Mouse (Mus musculus) kidney, embryonic 16.5 days (tissue): ENCODE measurements around the gene Ctnnbip1. TPM values are rescaled to one million over a fixed set of nuclear protein-coding genes. Genes with fewer than 3 reads are reported as not detected.

ENCODE experiments used
- ATAC-seq: fragments of 200-750 bp; cut with Nextera tagmentation; 2 replicates; pipeline ENCODE4 v1.8.0; 2017; ENCODE audit warnings: moderate TSS enrichment; ENCODE audit not compliant: low FRiP score, low TSS enrichment
- H3K27ac ChIP-seq: fragments of 300-500 bp; sonication (generic); 2 replicates; pipeline ENCODE4 v1.5.1; 2014; ENCODE audit warnings: low read length
- H3K27me3 ChIP-seq: fragments of 300-500 bp; sonication (generic); 2 replicates; pipeline ENCODE4 v1.6.1; 2014; ENCODE audit warnings: low read length, control low read depth, mixed read lengths; ENCODE audit not compliant: insufficient read depth
- H3K36me3 ChIP-seq: fragments of 300-500 bp; sonication (generic); 2 replicates; pipeline ENCODE4 v1.6.1; 2014; ENCODE audit warnings: low read length, control low read depth, mixed read lengths; ENCODE audit not compliant: insufficient read depth
- H3K4me1 ChIP-seq: fragments of 300-500 bp; sonication (generic); 2 replicates; pipeline ENCODE4 v1.6.1; 2014; ENCODE audit warnings: low read length, control low read depth, mixed read lengths; ENCODE audit not compliant: insufficient read depth
- H3K4me2 ChIP-seq: fragments of 300-500 bp; sonication (generic); replicated peaks from 2 replicates; pipeline ENCODE4 v1.6.1; 2014; ENCODE audit warnings: low read depth, low read length
- H3K4me3 ChIP-seq: fragments of 300-500 bp; sonication (generic); 2 replicates; pipeline ENCODE4 v1.5.1; 2014; ENCODE audit warnings: mild to moderate bottlenecking, low read length
- H3K9ac ChIP-seq: fragments of 300-500 bp; sonication (generic); replicated peaks from 2 replicates; pipeline ENCODE4 v1.6.1; 2014; ENCODE audit warnings: low read length
- H3K9me3 ChIP-seq: fragments of 300-500 bp; sonication (generic); 2 replicates; pipeline ENCODE4 v1.6.1; 2016; ENCODE audit warnings: low read length, control low read depth
- WGBS: fragments of 180-500 bp; shearing (Covaris S2); extraction: QIAGEN DNeasy Blood & Tissue Kit; methylation state at CpG from one replicate; pipeline ENCODE4 v1.1.7; 2014; 5-methylcytosine and 5-hydroxymethylcytosine counted together
- polyA plus RNA-seq: library from polyadenylated mRNA; unstranded; fragments of >200 nt; fragmentation: Nextera tagmentation; extraction: Ambion mirVana; gene quantifications from 2 replicates; pipeline ENCODE4 v1.2.1, GENCODE M21; 2015

Gene Ctnnbip1
- polyA plus RNA-seq, 1 experiment from 2014 or later: 57.4 TPM

DNA sequence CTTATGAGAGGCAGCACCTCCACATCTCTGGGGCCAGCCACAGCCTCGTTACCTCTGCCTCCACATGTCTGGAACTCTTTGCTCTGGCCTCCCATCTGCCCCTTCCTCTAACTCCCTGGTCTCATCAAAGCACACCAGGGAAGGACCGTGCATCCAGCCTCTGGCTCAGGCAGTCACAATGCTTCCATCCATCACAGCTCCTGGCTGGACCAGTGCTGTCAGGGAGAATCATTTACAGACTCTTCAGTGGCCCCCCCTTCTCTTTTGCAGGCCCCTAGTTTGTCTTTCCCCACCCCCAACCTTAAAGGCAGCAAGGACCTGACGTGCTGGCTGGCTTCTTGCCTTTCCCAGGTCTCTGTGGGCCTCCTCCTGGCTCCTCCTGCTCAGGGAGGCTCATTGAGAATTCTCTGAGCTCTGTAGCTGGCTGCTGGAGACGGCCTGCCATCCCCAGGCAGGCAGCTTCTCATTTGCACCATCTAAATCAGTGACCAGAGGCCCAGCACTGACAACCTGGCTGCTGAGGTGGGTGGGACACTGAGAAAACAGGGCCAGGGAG is 59.0 kb downstream of the Ctnnbip1 start:
- no peak for ATAC-seq
- H3K9me3 ChIP-seq: no peaks in the 10 kb centered on the region
- no peak overlapping the region for H3K9ac ChIP-seq
- no peaks in the 10 kb centered on the region for H3K27me3 ChIP-seq
- no peak overlapping the region for H3K4me2 ChIP-seq
- WGBS: 18% methylated on average over 4 of the region's 4 CpGs
- no peak overlapping the region for H3K27ac ChIP-seq
- no peak overlapping the region for H3K4me3 ChIP-seq
- no peaks in the 10 kb centered on the region for H3K36me3 ChIP-seq
- H3K4me1 ChIP-seq: peaks cover under 1% of the 10 kb centered on the region; the same call in 1 of the 2 replicates

DNA sequence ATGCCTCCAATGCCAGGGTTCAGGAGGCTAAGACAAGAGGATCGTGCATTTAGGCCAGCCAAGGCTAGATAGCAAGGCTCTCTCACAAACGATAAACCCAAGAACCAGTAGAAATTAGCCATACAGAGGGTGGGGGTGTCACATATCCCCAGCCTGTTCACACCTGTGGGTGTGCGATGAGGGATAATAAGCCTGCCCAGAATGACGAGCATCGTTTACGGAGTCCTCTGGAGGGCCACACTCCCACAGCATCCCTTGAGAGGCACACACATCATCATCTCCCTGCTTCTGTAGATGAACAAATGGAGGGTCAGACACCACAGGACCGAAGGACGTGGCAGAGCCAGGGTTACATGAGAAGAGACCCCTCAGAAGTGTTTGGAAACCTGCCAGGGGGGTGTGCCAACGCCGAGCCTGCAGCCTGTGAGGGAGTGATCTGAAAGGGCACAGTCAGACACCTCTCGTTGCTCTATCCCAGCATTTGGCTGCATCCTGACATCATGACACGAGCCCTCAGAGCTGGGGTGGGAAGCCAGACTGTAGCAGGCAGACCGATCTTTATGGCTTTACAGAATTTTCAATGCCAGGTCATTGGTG is 60.1 kb downstream of the Ctnnbip1 start:
- H3K9ac ChIP-seq: no peak overlapping the region
- no peak for ATAC-seq
- no peaks in the 10 kb centered on the region for H3K9me3 ChIP-seq
- H3K4me1 ChIP-seq: no peaks in the 10 kb centered on the region
- no peak overlapping the region for H3K4me2 ChIP-seq
- no peak overlapping the region for H3K27ac ChIP-seq
- H3K36me3 ChIP-seq: no peaks in the 10 kb centered on the region
- WGBS: 45% methylated on average over 13 of the region's 13 CpGs
- H3K27me3 ChIP-seq: no peaks in the 10 kb centered on the region
- no peak overlapping the region for H3K4me3 ChIP-seq

DNA sequence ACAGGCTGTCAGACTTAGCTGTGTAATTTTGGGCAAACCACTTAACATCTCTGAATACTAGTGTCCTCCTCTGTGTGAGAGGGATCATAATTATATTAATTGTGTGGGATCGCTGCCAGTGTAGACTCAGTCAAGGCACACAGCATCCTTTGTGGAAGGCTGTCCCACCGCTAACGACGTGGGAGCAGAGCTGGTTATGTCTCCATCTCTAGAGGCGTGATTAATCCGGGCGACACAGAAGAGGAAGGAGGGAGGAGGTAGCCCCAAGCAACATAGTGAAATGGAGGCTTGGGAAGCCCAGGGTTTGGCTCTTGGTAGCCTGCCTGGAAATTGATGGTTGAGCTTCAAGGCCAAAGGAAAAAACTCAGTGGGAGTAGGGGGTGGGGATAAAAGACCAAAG is 60.8 kb downstream of the Ctnnbip1 start:
- Histone ChIP-seq H3K9ac (no peak overlapping the region), H3K4me3 (no peak overlapping the region), H3K27me3 (no peaks in the 10 kb centered on the region; the same call in 1 of the 2 replicates), H3K9me3 (no peaks in the 10 kb centered on the region), H3K36me3 (no peaks in the 10 kb centered on the region), H3K4me2 (no peak overlapping the region), H3K4me1 (no peaks in the 10 kb centered on the region), H3K27ac (no peak overlapping the region)
- WGBS: 44% methylated on average over 7 of the region's 7 CpGs
- ATAC-seq: no peak

DNA sequence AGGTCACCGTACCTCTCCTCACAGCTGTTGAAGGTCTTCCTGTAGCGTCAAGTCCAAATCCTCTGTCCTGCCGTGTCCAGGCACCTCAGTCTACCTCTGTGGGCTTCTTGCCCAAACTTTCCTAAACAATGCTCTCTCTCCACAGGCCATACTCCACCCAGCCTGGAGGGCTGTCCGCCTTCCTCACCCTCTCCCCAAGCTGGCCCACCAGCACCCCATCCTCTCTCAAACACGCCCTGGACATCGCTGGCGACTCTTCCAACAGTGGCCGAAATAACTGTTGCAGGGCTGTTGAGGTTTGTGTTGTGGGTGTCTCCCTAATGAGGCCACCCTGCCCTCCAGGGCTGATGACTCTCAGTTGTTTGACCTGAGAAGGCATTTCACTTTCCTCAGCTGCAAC is 67.2 kb downstream of the Ctnnbip1 start:
- no peaks in the 10 kb centered on the region for H3K9me3 ChIP-seq
- no peak for ATAC-seq
- no peak overlapping the region for H3K4me2 ChIP-seq
- H3K36me3 ChIP-seq: no peaks in the 10 kb centered on the region
- no peak overlapping the region for H3K27ac ChIP-seq
- 71% methylated on average over 8 of the region's 8 CpGs for WGBS
- H3K4me1 ChIP-seq: peaks cover 19% of the 10 kb centered on the region
- H3K27me3 ChIP-seq: peaks cover 24% of the 10 kb centered on the region
- no peak overlapping the region for H3K9ac ChIP-seq
- H3K4me3 ChIP-seq: no peak overlapping the region

DNA sequence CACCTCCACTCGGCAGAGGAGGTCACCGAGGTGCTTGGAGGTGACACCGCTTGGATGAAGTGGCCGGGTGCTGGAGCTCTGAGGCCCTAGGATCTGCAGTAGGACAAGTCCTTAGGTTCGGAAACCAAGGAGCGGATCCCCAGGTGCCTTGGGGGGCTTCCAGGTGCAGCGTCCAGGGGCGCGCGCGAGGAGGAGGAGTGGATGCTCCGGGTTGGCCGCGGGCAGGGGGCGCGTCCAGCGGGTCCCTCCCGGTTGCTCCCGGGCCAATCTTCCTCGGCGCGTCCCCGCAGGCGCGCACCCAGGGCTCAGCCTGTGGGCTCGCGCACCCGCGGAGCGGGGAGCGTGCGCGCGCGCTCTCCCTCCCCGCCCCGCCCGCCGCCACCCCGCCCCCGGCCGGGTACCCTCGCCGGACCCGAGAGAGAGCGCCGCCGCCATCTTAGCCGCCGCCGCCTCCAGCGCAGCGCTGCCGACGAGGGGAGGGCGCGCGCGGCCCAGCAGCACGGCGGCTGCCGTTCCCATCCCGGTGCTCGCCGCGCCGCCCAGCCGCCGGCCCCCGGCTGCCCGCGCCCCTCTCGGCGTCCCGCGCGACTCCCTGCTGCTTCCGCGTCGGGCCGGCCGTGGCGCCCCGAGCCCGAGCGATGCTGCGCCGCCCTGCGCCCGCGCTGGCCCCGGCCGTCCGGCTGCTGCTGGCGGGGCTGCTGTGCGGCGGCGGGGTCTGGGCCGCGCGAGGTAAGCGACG is 68.2 kb downstream of the Ctnnbip1 start, which contains the start of gene Clstn1:
Gene Clstn1, plus strand, starts transcription at position 425 of the 739 bp plus-strand sequence.
- no peak within 1 kb of the TSS; the same call in 1 of the 2 replicates for H3K27ac ChIP-seq
- no peaks in the 10 kb centered on the region for H3K36me3 ChIP-seq
- H3K9ac ChIP-seq: peak within 1 kb of the TSS; percentile 88
- H3K27me3 ChIP-seq: peaks cover 24% of the 10 kb centered on the region
- peak within 1 kb of the TSS; percentile 99 for H3K4me2 ChIP-seq
- peak; percentile 71 for ATAC-seq
- H3K9me3 ChIP-seq: 0 out of 2 replicates have a peak, but pooled peaks cover 3% of the 10 kb centered on the region
- peaks cover 19% of the 10 kb centered on the region for H3K4me1 ChIP-seq
- under 1% methylated on average over 69 of the region's 103 CpGs for WGBS
- H3K4me3 ChIP-seq: peak within 1 kb of the TSS; percentile 80

DNA sequence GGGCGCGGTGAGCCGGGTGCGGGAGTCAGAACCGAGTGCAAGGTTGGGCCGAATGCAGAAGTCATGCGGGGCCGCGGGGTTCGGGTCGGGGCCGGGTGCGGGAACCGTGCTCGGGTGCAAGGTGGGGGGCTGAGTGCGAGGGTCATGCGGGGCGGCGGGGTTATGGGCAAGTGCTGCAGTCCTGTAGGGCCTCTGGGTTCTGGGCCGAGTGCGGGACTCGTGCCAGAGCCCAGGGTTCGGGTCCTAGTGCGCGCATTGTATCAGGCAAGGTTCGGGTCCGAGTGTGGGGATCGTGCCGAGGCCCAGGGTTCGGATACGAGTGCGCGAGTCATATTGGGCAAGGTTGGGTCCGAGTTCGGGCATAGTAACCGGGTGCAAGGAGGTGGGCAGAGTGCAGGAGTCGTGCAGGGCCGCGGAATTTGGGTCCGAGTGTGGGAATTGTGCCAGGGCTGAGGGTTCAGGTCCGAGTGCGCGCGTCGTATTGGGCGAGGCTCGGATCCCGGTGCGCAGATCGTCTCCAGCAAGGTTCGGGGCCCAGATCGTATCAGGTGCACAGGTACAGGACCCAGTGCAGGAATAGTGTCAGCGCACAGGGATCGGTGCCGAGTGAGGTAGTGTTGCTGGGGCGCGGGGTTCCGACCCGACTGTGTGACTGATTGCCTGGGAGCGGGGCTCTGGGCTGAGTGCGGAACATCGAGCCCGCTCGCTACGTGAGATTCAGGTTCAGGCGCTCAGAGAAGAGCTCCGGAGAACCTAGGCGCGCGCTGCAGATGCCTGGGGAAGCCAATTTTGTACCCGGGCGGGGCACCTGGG is 69.0 kb downstream of the Ctnnbip1 start:
- under 1% methylated on average over 72 of the region's 72 CpGs for WGBS

DNA sequence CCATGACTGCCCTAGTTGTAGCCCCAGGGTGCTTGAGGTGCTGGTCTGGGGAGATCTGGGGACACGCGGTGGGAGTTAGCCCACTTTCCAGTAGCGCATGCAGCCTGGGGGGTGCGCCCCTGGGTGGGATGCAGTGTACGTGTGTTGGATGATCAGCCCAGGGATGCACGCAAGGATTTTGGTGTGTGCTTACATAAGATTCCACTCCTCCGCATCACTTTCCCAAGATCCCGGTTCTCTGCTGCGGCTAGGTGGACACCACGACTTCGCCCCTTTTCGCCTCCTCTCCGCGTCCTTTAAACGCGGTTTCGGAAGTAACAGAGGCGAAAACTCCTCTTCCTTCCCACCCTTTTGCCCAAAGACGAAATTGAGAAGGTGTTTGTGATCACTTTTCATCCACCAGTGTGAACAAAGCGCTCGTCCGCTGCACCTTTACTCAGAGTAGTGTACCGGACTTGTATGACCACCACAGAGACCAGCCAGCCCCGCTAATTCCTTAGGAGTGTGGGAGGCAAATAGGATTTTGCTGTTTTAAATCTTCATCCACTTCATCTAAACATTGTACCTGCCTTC is 69.6 kb downstream of the Ctnnbip1 start:
- Histone ChIP-seq H3K9me3 (0 out of 2 replicates have a peak, but pooled peaks cover 6% of the 10 kb centered on the region), H3K27ac (no peak overlapping the region), H3K4me3 (peak overlapping the region; percentile 80), H3K27me3 (peaks cover 24% of the 10 kb centered on the region), H3K36me3 (no peaks in the 10 kb centered on the region), H3K4me2 (peak overlapping the region; percentile 99), H3K9ac (peak overlapping the region; percentile 88), H3K4me1 (peaks cover 24% of the 10 kb centered on the region)
- WGBS: 3% methylated on average over 24 of the region's 24 CpGs
- ATAC-seq: peak; percentile 14; the same call in 1 of the 2 replicates

More for the DNA sequence above, 69.0 kb downstream of the Ctnnbip1 start:
- Histone ChIP-seq H3K4me3 (peak overlapping the region; percentile 80), H3K9me3 (0 out of 2 replicates have a peak, but pooled peaks cover 6% of the 10 kb centered on the region), H3K27me3 (peaks cover 24% of the 10 kb centered on the region), H3K27ac (no peak overlapping the region; the same call in 1 of the 2 replicates), H3K36me3 (no peaks in the 10 kb centered on the region), H3K4me1 (peaks cover 19% of the 10 kb centered on the region), H3K4me2 (peak overlapping the region; percentile 99), H3K9ac (peak overlapping the region; percentile 88)
- ATAC-seq: peak; percentile 50; the same call in 1 of the 2 replicates

DNA sequence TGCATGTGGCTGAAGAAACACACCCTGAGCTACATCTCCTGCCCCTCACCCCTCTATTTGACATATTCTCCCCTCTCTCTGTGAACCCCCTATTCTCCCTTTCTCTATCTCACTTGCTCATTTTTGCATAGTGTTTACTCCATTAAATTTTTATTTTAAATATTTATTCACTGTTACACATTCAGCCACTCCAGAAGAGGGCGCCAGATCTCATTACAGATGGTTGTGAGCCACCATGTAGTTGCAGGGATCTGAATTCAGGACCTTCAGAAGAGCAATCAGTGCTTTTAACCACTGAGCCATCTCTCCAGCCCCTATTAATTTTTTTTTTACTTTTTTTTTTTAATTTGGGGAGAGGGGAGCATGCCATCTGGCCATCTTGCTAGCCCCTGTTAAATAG is 72.2 kb downstream of the Ctnnbip1 start:
- Histone ChIP-seq H3K4me3 (no peak overlapping the region), H3K36me3 (no peaks in the 10 kb centered on the region), H3K9me3 (0 out of 2 replicates have a peak, but pooled peaks cover 6% of the 10 kb centered on the region), H3K4me2 (no peak overlapping the region), H3K27ac (no peak overlapping the region), H3K4me1 (peaks cover 24% of the 10 kb centered on the region), H3K27me3 (peaks cover 20% of the 10 kb centered on the region), H3K9ac (no peak overlapping the region)
- no peak for ATAC-seq
- WGBS: 74% methylated on average over 1 of the region's 1 CpGs

DNA sequence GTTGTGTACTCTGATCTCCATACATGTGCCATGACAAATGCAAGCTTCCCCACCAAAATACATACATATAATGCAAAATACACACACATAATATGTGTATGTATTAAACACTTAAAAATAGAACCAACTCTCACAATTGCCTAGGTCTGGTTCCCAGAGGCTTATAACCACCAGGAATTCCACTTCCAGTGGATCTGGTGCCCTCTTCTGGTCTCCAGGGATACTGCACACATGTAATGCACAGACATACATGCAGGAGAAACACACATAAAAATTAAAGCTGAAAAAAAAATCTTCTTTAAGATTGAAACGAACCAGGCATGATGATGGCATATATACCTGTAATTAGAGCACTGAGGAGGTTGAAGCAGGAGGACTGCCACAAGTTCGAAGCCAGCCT is 73.5 kb downstream of the Ctnnbip1 start:
- ATAC-seq: no peak
- Histone ChIP-seq H3K27ac (no peak overlapping the region), H3K9ac (no peak overlapping the region), H3K27me3 (peaks cover 15% of the 10 kb centered on the region; the same call in 1 of the 2 replicates), H3K36me3 (no peaks in the 10 kb centered on the region), H3K4me2 (no peak overlapping the region), H3K9me3 (0 out of 2 replicates have a peak, but pooled peaks cover 6% of the 10 kb centered on the region), H3K4me1 (peaks cover 21% of the 10 kb centered on the region), H3K4me3 (no peak overlapping the region)
- WGBS: 90% methylated on average over 2 of the region's 2 CpGs
